Mouse (Mus musculus) cerebellum, postnatal 25 days (tissue): ENCODE results near the gene Sema3d.

Experiments used
- DNase-seq, 2 experiments: peaks; one replicate each; pipeline ENCODE4 v3.0.0; 2021; ENCODE audit warnings: mixed read lengths in 2 of 2

Sema3d gene

DNA sequence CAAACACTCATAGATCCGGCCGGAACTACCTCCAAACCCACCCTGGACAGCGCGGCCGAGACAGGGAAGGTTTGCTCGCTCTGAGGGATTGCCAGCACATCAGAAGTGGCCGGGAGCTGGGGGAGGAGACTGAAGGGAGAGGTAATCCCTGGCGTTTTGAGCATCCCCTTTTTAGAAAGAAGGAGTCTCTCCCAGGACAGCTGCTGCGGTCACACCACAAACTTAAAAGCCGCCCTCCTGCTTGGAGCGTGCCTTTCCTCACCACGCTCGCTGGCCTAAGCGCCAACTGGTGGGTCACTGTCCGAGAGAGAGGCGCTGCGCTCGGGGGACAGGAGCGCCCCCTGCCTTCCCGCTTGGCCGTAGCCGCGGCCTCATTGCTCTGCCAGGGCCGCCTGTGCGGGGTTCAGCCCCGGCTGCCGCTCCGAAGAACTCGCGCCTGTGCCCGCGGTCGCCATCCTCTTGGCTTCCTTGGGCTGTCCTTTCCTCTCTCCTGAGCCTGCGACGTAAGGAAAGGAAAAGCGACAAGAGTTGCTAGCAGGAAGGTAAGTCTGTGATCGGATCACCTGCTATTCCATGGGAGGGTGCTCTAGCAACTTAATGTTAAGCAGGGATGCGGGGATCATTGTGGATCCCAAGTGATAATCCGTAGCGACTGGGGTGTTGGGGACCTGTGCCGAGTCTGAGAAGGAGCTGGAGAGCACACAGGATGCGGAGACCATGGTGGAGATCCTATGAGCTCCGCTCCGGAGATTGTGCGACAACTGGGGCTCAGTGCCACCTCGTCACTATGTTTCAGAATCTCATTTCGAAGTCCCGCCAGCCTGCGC, at the start of gene Sema3d:
Gene Sema3d (plus strand): TSS at position 253 of the 827 bp plus-strand sequence.
- peak; percentile 82 to 88 for DNase-seq

DNA sequence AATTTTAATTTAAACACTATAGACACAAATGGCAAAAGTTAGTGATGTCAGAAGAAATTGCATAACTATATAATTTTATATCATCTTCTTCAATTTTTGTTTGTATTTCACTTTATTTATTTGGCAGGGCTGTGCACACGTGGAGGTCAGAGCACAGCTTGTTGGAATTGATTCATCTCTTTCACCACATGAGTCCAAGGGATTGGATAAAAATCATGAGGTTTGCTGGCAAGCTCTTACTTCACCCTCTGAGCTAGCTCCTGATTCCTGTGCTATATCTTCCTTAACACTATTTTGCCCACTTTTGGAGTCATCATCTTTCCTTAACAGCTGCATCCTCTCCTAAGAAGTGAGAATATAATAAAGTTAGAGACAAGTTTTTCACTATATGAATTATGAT, 5.9 kb upstream of the Sema3d start:
- DNase-seq: no peak

DNA sequence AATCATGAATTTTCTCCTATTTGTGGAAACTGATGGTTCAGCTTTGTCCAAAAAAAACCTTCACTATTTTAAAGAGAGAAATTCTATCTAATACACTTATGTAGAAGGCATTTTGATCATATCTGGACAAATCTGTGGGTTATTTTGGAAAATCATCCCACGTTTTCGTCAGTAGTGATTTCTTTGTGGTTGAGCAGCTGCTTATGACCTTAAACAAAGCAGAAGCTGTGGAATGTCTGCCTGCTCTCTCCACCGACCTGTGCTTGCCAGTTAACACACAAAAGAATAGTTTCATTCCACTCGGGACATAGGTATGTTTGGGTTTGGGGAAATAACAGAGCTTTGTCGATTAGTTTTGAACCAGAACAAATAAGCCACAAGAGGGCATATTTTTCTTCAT, 4.3 kb upstream of the Sema3d start:
- DNase-seq: no peak

DNA sequence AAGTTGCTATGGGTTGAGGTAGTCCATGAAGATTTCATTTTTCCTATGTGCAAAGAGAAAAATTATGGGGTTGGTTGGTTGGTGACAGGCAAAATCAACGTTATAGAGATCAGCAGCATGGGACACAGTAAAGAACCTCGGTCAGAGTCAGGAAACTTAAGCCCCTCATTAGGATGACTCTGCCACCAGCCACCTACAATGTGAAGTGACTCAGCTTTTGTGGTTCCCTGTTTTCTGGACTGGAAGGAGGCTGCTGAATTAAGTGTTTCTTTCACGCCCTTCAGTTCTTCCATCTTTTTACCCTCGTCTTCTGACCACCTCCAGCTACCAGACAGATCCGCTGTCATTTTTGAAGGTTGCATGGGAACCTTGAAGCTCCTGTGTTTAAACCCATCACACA, 1.2 kb upstream of the Sema3d start:
- no peak for DNase-seq

GRCm38 (mm10) chr5:12383960-12384285, 738 bp downstream of the Sema3d start:
- DNase-seq: no peak

DNA sequence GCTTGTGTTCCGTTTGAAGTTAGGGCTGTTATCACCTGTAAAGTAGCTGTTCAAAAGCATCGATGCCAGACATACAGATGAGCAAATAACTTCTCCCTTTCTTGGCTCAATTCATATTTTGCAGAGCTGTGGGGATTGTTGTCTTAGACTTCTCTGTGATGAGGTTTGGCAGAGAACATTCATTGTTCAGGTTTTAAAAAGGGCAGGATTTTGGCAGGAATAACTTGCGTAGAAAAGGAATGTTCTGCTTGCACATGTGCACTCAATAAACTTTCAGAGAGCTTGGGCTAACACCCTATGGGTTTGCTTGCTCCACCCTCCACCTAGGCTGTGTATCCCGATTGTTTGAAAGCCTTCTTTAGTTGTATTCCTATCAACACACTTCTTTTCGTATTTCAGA, 9.5 kb downstream of the Sema3d start:
- no peak for DNase-seq

GRCm38 (mm10) chr5:12399271-12399670, 16.1 kb downstream of the Sema3d start:
- no peak for DNase-seq

DNA sequence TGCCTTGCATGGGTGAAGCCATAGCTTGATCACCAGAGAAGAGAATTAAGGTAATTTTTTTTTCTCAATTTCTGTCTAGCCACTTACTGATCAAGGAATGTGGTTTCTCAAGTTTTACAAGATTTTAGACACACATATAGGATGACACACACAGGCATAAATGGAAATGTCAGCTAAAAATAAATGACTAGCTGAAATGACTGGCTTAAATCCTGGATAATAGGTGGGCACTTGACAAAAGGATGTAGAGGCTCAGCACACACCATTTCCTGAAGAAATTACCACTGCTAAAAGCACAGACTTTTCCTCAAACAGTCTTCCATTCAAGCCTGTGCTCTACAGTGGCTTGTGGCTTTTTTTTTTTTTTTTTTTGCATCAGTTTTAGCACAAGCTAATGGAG, 21.0 kb downstream of the Sema3d start:
- DNase-seq: no peak

DNA sequence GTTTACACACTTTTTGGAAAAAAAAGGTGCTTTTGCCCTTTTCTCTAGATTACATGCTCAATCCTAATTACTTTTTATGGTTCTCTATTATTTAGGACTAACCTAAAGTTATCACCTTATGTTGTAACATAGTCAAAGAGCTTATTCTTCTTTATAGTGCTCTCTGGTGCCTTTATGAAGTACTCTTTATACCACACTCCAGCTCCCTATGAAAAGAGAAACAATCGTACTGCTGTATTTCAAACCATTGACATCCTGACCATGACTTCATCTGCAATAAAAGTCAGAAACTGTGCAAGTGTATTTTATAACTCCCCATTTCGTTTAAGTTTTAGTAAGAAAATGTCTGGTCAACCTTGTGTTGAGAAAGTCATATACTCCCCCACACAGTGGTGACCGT, 29.4 kb downstream of the Sema3d start:
- no peak for DNase-seq

- DNase-seq: no peak
Measured at GRCm38 (mm10) chr5:12423264-12423663, 40.1 kb downstream of the Sema3d start.

- no peak for DNase-seq
Measured at GRCm38 (mm10) chr5:12441737-12442136, 58.6 kb downstream of the Sema3d start.

DNA sequence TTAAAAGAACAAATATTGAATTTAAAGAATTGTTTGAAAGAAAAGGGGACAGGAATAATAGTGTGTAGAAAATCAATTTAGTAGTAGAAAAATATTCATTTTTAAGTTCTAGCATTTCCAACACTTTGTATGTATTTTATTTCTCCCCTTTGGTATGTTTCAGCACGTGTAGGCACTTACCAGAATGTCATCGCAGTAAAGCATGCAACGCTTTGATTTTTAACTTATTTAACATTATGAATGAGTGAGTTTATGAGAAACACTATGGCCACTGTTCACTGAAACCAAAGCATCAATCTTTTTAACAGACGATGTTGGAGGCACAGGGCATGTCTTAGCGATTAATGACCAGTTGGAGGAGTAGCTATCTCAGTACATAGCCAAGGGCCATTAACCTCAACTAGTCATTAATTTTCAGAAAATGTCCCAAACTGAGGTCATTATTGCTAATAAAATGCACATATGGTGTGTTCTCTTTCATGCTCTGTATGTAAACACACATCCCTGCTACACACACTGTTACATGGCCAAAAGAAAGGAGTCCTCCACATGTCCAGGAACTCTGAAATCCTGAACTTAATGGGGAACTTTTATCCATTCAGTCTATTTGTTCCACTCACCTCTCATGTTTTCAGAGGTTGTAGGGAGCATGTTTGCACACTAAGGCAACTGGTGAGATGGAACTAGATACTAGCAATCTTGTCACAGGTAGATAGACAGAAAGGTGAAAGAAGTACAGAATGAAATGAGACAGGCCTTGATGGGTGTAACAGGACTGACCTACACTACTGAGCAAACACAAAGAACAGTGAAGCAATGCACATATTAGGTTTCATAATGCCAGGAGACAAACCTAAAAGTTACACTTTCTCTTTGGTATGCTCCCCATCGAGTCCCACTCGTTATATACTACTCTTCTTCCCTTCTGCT, 59.3 kb downstream of the Sema3d start:
- DNase-seq: no peak

DNA sequence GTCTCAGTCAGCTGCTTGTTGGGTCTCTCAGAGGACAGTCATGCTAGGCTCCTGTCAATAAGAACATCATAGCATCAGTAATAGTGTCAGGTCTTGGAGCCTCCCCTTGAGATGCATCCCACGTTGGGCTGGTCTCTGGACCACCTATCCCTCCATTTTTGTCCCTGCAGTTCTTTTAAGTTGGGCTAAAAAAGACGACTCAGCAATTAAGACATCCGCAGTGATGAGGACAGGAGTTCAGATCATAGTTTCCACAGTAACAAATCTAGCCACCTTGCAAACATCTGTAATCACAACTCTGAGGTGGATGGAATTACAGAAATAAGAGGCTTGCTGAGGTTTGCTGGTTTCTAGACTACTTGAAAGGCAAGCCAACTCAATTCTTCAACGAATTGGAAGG, 67.9 kb downstream of the Sema3d start:
- no peak for DNase-seq

DNA sequence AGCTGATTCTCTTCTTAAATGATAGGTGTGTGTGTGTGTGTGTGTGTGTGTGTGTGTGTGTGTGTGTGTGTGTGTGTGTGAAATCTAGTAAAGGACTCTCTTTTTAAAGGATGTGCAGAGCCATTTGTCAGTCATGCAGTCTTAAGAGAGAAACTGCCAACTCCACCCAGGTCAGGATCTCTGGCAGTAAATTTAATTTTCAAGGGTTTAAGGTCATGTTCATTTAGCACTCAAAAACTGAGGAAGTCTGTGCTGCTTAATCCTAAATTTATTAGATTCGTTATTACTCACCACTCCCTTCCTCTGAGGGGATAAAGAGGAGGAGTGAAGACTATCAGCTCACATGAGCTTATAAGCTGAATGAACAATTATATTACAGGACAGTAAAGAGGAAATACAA, 71.8 kb downstream of the Sema3d start:
- DNase-seq: no peak

- no peak for DNase-seq
Measured at GRCm38 (mm10) chr5:12457509-12457908, 74.3 kb downstream of the Sema3d start.

GRCm38 (mm10) chr5:12467568-12468336, 84.6 kb downstream of the Sema3d start:
- no peak for DNase-seq

DNA sequence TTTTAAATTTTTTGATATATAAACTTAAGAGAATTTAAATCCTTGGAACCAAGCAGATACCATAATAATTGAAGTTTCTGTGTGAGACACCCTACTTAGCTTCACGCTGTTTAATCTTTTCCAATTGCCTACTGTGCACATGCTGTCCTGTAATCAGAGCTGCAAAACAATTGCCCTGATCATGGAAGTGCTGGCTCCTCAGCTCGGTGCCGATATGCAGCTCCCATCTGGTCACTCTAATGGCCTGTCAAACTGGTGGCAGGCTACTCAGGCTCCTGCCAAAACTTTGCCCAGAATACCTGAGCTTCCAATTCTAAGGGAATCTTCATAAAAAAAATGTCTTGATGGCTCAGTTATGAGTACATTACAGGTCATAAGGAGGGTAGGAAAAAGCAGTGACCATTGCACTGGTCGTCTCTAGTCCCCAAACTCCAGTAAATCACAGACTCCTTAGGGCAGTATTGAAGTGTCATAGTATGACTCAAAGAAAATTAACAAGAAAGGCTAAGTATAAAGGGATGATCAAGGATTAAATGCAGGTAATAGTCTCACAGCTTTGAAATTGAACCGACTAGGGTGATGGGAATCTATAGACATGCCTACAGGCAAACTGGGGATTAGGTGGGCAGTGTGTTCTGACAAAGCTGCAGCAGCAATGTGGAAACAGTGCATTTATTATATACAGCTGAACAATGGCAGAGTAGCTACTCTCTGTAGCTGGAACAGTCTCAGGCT, 91.9 kb downstream of the Sema3d start:
- peak; percentile 14 to 32 for DNase-seq

DNA sequence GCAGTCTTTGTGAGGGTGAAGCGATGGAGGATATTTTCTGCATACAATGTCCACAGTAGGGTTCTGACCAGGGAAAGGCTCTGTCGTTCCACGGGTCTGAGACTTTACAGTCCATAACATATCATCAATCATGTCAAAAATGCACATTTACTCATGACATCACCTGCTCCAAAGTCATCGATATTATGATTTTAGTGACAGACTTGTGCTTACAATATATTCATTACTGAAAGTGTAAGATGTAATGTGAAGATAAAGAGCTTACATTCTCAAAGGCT, 92.4 kb downstream of the Sema3d start:
- DNase-seq: no peak

- DNase-seq: no peak
Measured at GRCm38 (mm10) chr5:12487926-12488325, 104.7 kb downstream of the Sema3d start.

DNA sequence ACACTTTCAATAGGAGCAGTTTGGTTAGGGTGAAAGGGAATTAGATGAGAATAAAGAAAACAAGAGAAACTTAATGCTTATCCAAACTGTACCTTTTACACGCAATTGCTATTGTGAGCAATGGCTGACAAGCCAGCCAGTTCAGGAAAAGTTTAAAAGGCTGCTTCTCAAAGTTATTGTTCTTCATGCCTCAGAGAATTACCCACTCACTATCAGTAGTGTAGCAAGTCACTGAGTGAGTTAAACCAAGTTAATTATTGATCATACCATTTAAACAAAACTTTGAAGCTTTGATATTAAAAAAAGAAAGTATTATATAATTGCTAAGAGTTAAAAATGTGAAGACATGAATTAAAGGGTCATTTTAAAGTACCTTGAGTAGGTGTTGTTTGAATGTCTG, 108.5 kb downstream of the Sema3d start:
- DNase-seq: no peak

DNA sequence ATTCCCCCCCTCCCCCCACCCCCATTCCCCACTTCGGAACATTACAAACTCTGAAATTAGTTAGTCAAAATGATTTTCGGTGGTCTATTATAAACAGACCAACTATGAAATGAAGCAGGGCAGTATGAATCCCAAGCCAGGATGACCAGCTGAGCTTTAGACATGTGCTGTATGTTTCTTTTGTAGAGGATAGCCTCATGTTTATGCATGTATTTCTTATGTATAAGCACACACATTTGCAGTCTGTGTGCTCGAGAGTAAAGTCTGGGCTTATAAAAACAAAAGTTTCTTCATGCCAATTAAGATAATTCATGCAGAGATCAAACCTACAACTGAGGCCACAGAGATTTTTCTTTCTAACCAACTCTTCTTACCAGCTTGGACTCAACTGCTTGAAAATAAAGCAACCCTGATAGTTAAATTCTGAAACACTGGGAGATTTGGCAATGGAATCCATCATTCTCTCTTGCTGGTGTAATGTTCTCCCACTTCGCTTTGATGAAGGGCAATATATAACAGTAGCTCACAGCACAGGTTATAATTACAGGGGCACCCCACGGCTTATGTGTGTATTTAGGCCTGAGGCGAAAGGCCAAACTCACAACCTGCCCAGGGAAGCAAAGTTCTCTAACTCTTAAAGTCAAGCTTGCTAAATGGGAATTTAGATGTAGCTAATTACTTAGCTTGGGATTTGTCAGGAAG, 115.2 kb downstream of the Sema3d start:
- DNase-seq: no peak

DNA sequence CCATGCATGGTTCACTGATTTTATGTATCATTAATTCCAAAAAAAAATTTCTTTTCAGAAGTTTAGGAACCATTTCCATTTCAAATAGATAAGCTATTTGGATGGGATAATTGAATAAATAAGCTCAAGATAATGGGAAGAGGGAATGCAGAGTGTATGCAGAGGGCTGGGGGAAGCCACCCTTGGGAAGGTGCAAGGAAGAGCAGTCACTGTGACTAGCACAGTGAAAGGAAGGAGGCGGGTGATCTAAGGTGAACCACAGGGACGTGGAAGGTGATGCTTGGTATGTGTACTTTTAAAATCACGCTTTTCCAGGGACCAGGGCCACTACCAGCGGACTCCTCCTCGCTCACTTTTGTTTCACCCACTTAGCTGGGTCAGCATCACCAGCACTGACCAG, 115.9 kb downstream of the Sema3d start:
- DNase-seq: no peak
